Mouse (Mus musculus) lung, postnatal 0 days (tissue): Measurements from ENCODE around the gene Sh3bp2.
A peak's percentile ranks its signal among the peaks of the same experiment; 100 is the strongest.

ENCODE experiments used
- CTCF ChIP-seq: IDR thresholded peaks from 2 replicates; pipeline ENCODE4 v1.5.1; 2016; ENCODE audit warnings: antibody characterized with exemption, mild to moderate bottlenecking
- EP300 ChIP-seq: IDR thresholded peaks from 2 replicates; pipeline ENCODE4 v1.6.1; 2016; ENCODE audit warnings: antibody characterized with exemption, mild to moderate bottlenecking, control low read depth

DNA sequence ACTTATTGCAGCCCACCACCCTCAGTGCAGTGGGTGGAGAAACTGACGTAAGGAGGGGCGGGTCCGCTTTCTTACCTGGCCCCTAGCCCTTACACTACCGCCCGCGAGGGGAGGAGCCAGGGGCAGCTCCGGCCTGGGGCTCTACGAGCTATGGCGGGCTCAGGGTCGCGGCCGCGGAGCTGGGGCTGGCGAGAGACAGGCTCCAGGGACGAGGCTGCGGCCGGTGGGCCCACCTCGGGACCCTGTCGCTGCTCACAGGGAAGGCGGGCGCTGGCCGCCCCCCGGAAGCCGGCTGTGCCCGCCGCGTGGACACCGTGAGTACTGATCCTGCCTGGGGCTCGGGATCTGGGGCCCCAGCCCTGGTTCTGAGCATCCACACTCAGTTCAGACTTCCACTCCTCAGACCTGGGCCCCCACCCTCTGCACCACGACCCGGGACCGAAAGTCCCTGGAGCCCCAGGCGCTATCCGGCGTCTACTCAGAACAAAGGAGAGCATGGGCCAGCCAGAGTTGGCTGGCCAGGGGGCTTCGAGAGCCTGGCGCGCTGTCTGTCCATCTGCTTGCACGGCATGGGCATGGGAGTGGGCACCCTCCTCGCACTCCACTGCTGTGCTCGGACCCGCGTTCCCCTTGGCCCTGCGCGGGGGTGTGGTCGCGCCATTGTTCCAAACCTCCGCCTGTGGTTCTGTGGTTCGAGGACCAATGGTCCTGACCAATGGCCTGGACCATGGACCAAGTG is 24.0 kb downstream of the Sh3bp2 start:
- TF ChIP-seq EP300 = no peak
- 0 out of 2 replicates have a peak, but pooled peaks have one; percentile 8 for TF ChIP-seq CTCF
